ENCODE assay signal across 10 mouse cellular contexts in the genomic region with DNA sequence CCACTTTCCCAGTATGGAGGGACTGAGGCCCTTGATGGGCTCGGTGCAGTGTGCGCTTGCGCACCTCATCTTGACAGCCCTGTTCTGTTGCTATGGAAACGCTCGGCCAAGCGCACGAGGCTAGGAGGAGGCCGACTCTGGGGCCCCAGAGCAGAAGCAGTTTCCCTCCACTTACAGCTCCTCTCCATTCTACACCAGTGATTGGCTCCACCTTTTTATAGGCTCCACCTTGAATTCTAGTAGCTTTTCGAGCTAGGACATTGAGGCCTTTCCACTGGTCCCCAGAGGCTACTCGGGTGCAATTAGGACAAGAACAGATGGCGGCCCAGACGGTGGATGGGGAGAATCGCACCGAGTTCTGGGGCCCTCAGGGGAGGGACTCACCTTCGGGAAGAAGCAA. TPM values are rescaled to one million over a fixed set of nuclear protein-coding genes. Genes with fewer than 3 reads are reported as not detected.
DNase-seq lines count a peak whose midpoint lies in the region; ATAC-seq and TF ChIP-seq lines count a peak whose summit lies in the region.
"Had no signal": no experiment of that assay in that cellular context is flagged by ENCODE, and none has a peak within 500 bp of the region (broad histone marks: within the 10 kb centered on the region; RNA-seq: fewer than 3 reads in every experiment).

No protein-coding gene starts in this region.

- no peak for ATAC-seq in liver, embryonic 12.5 days
- peak; percentile 68 for ATAC-seq in hindbrain, postnatal 0 days
- ATAC-seq in neural tube, embryonic 14.5 days (ENCODE audit: low read depth) = peak; percentile 73

- DNase-seq in liver = no peak
- peak; percentile 75 to 76 for DNase-seq in cerebellum, postnatal 36 days
- DNase-seq in hindbrain, postnatal 0 days (ENCODE audit: low spot score) = peak; percentile 94
- DNase-seq in urinary bladder, postnatal 25 days (ENCODE audit: low spot score) = no peak
- DNase-seq in thymus, adult 2 months = no peak
- DNase-seq in adrenal gland, postnatal 4 days (ENCODE audit: low spot score in 2 of 2) = no peak

- 5% methylated on average over 15 of the region's 15 CpGs for WGBS in liver, embryonic 12.5 days (ENCODE audit: insufficient replicate concordance)
- WGBS in hindbrain, postnatal 0 days = 1% methylated on average over 15 of the region's 15 CpGs
- 1% methylated on average over 15 of the region's 15 CpGs for WGBS in neural tube, embryonic 14.5 days
- 4% methylated on average over 15 of the region's 15 CpGs for WGBS in thymus, adult 2 months

- no peak overlapping the region for H3K9ac ChIP-seq in liver, embryonic 12.5 days
- peak overlapping the region; percentile 95 for H3K9ac ChIP-seq in hindbrain, postnatal 0 days (replicated peaks; ENCODE audit: low read length)
- peak overlapping the region; percentile 99; the same call in 1 of the 2 replicates for H3K9ac ChIP-seq in neural tube, embryonic 14.5 days (replicated peaks; ENCODE audit: low read depth, low read length)

- H3K27ac ChIP-seq in liver, embryonic 12.5 days = no peak overlapping the region
- H3K27ac ChIP-seq in hindbrain, postnatal 0 days = peak overlapping the region; percentile 95; the same call in 1 of the 2 replicates
- H3K27ac ChIP-seq in neural tube, embryonic 14.5 days (ENCODE audit: low read depth, low read length) = peak overlapping the region; percentile 96; the same call in 1 of the 2 replicates
- no peak overlapping the region for H3K27ac ChIP-seq in thymus, adult 2 months (ENCODE audit: control insufficient read depth, insufficient read depth, low read length)

- H3K4me3 ChIP-seq in liver, embryonic 12.5 days = no peak overlapping the region
- peak overlapping the region; percentile 84 for H3K4me3 ChIP-seq in hindbrain, postnatal 0 days (ENCODE audit: low read length)
- peak overlapping the region; percentile 98 for H3K4me3 ChIP-seq in neural tube, embryonic 14.5 days (ENCODE audit: low read depth, low read length)
- H3K4me3 ChIP-seq in thymus, adult 2 months (ENCODE audit: control insufficient read depth, insufficient read depth, low read length) = no peak overlapping the region

- no peak for TF ChIP-seq CTCF in hindbrain, postnatal 0 days (IDR thresholded peaks at IDR 0.05; ENCODE audit: low read depth)
- TF ChIP-seq CTCF in thymus, adult 2 months (IDR thresholded peaks at IDR 0.05; ENCODE audit: borderline replicate concordance, control insufficient read depth, extremely low read depth, insufficient read depth, low read length, poor library complexity) = no peak

- H3K4me1 ChIP-seq in liver, embryonic 12.5 days = peaks cover 38% of the 10 kb centered on the region
- H3K4me1 ChIP-seq in hindbrain, postnatal 0 days (ENCODE audit: insufficient read depth, low read length) = peaks cover 22% of the 10 kb centered on the region
- H3K4me1 ChIP-seq in neural tube, embryonic 14.5 days (ENCODE audit: control insufficient read depth, insufficient read depth, low read length) = peaks cover 22% of the 10 kb centered on the region
- no peaks in the 10 kb centered on the region; the same call in 1 of the 2 replicates for H3K4me1 ChIP-seq in thymus, adult 2 months (replicated peaks; ENCODE audit: control insufficient read depth, insufficient read depth, low read length)

- H3K4me2 ChIP-seq in liver, embryonic 12.5 days = 0 out of 2 replicates have a peak overlapping the region, but pooled peaks have one; percentile 0
- peak overlapping the region; percentile 71 for H3K4me2 ChIP-seq in hindbrain, postnatal 0 days (ENCODE audit: low read depth, low read length)
- peak overlapping the region; percentile 97 for H3K4me2 ChIP-seq in neural tube, embryonic 14.5 days (ENCODE audit: low read depth, low read length)

- no peaks in the 10 kb centered on the region for H3K36me3 ChIP-seq in liver, embryonic 12.5 days
- peaks cover 7% of the 10 kb centered on the region; the same call in 1 of the 2 replicates for H3K36me3 ChIP-seq in hindbrain, postnatal 0 days (ENCODE audit: insufficient read depth, low read length)
- peaks cover 9% of the 10 kb centered on the region; the same call in 1 of the 2 replicates for H3K36me3 ChIP-seq in neural tube, embryonic 14.5 days (ENCODE audit: control insufficient read depth, insufficient read depth, low read length)
- no peaks in the 10 kb centered on the region for H3K36me3 ChIP-seq in thymus, adult 2 months (ENCODE audit: control insufficient read depth, insufficient read depth, low read length)

- H3K27me3 ChIP-seq in liver, embryonic 12.5 days (replicated peaks) = peaks cover 99% of the 10 kb centered on the region
- no peaks in the 10 kb centered on the region for H3K27me3 ChIP-seq in hindbrain, postnatal 0 days (ENCODE audit: insufficient read depth, low read length)
- H3K27me3 ChIP-seq in neural tube, embryonic 14.5 days (ENCODE audit: control insufficient read depth, insufficient read depth, low read length) = peaks cover 2% of the 10 kb centered on the region; the same call in 1 of the 2 replicates
- H3K27me3 ChIP-seq in thymus, adult 2 months (ENCODE audit: control insufficient read depth, insufficient read depth, low read length) = peaks cover 23% of the 10 kb centered on the region

- TF ChIP-seq POLR2A in thymus, adult 2 months (IDR thresholded peaks at IDR 0.05; ENCODE audit: control insufficient read depth, extremely low read depth, insufficient read depth, low read length, poor library complexity) = no peak

- H3K9me3 ChIP-seq in liver, embryonic 12.5 days (replicated peaks) = no peaks in the 10 kb centered on the region
- H3K9me3 ChIP-seq in hindbrain, postnatal 0 days (ENCODE audit: low read length) = no peaks in the 10 kb centered on the region
- H3K9me3 ChIP-seq in neural tube, embryonic 14.5 days (ENCODE audit: control insufficient read depth, low read length) = no peaks in the 10 kb centered on the region

RNA-seq across cellular contexts. Expression of gene Mast1, which starts 2.3 kb away (rescaled TPM):
- 0.18 TPM in 2 replicates for polyA plus RNA-seq in liver, embryonic 12.5 days (2016; fragmentation: Nextera tagmentation; extraction: Ambion mirVana)
- total RNA-seq in hindbrain, postnatal 0 days (2014; rRNA removed) = 70.9 and 83.0 TPM in 2 replicates
- 61.9 and 69.5 TPM in 2 replicates for polyA plus RNA-seq in hindbrain, postnatal 0 days (2015; fragmentation: Nextera tagmentation; extraction: Ambion mirVana)
- polyA plus RNA-seq in neural tube, embryonic 14.5 days (2014; fragmentation: Nextera tagmentation; extraction: Ambion mirVana) = 75.6 and 79.8 TPM in 2 replicates
- polyA plus RNA-seq in thymus, adult 2 months (2012; rRNA removed) = 0.35 and 0.36 TPM in 2 replicates
- total RNA-seq in adrenal gland, postnatal 4 days (2021) = 1 to 10 TPM; 8.3 to 8.5 TPM

RNA-seq across cellular contexts. Expression of gene Rtbdn, which starts 11.9 kb away (rescaled TPM):
- polyA plus RNA-seq in liver, embryonic 12.5 days (2016; fragmentation: Nextera tagmentation; extraction: Ambion mirVana) = 0.39 and 0.60 TPM in 2 replicates
- total RNA-seq in hindbrain, postnatal 0 days (2014; rRNA removed) = 5.8 and 11.6 TPM in 2 replicates
- polyA plus RNA-seq in hindbrain, postnatal 0 days (2015; fragmentation: Nextera tagmentation; extraction: Ambion mirVana) = 3.5 and 4.1 TPM in 2 replicates
- 1.3 and 3.5 TPM in 2 replicates for polyA plus RNA-seq in neural tube, embryonic 14.5 days (2014; fragmentation: Nextera tagmentation; extraction: Ambion mirVana)
- 0.13 and 0.17 TPM in 2 replicates for polyA plus RNA-seq in thymus, adult 2 months (2012; rRNA removed)
- total RNA-seq in adrenal gland, postnatal 4 days (2021) = under 1 TPM; 0.23 to 0.31 TPM

RNA-seq across cellular contexts. Expression of gene Dnase2a, which starts 26.5 kb away (rescaled TPM):
- 10.8 and 11.4 TPM in 2 replicates for polyA plus RNA-seq in liver, embryonic 12.5 days (2016; fragmentation: Nextera tagmentation; extraction: Ambion mirVana)
- total RNA-seq in hindbrain, postnatal 0 days (2014; rRNA removed) = 15.0 and 24.5 TPM in 2 replicates
- 8.6 and 8.8 TPM in 2 replicates for polyA plus RNA-seq in hindbrain, postnatal 0 days (2015; fragmentation: Nextera tagmentation; extraction: Ambion mirVana)
- polyA plus RNA-seq in neural tube, embryonic 14.5 days (2014; fragmentation: Nextera tagmentation; extraction: Ambion mirVana) = 5.0 and 5.3 TPM in 2 replicates
- 16.4 and 23.8 TPM in 2 replicates for polyA plus RNA-seq in thymus, adult 2 months (2012; rRNA removed)
- total RNA-seq in adrenal gland, postnatal 4 days (2021) = 10 to 100 TPM; 10.4 to 11.5 TPM

RNA-seq across cellular contexts. Expression of gene Klf1, which starts 33.1 kb away (rescaled TPM):
- 517 and 552 TPM in 2 replicates for polyA plus RNA-seq in liver, embryonic 12.5 days (2016; fragmentation: Nextera tagmentation; extraction: Ambion mirVana)
- 1.2 TPM in 1 of 2 replicates, not detected in the other for total RNA-seq in hindbrain, postnatal 0 days (2014; rRNA removed)
- 0.34 and 0.98 TPM in 2 replicates for polyA plus RNA-seq in hindbrain, postnatal 0 days (2015; fragmentation: Nextera tagmentation; extraction: Ambion mirVana)
- 0.44 and 0.80 TPM in 2 replicates for polyA plus RNA-seq in neural tube, embryonic 14.5 days (2014; fragmentation: Nextera tagmentation; extraction: Ambion mirVana)
- 0.13 and 0.23 TPM in 2 replicates for polyA plus RNA-seq in thymus, adult 2 months (2012; rRNA removed)
- 1 to 10 TPM; 2.7 to 6.8 TPM for total RNA-seq in adrenal gland, postnatal 4 days (2021)

RNA-seq across cellular contexts. Expression of gene Gm49661, which starts 34.4 kb away (rescaled TPM):
- 1.1 TPM in 1 of 2 replicates, not detected in the other for polyA plus RNA-seq in liver, embryonic 12.5 days (2016; fragmentation: Nextera tagmentation; extraction: Ambion mirVana)
- not detected in 2 replicates for total RNA-seq in hindbrain, postnatal 0 days (2014; rRNA removed)
- not detected in 2 replicates for polyA plus RNA-seq in hindbrain, postnatal 0 days (2015; fragmentation: Nextera tagmentation; extraction: Ambion mirVana)
- not detected in 2 replicates for polyA plus RNA-seq in neural tube, embryonic 14.5 days (2014; fragmentation: Nextera tagmentation; extraction: Ambion mirVana)
- 4.3 TPM in 1 of 2 replicates, not detected in the other for polyA plus RNA-seq in thymus, adult 2 months (2012; rRNA removed)
- not detected for total RNA-seq in adrenal gland, postnatal 4 days (2021)
- total RNA-seq: layer of hippocampus, adult 18-20 months had no signal
- polyA plus RNA-seq: stomach, embryonic 14.5 days had no signal

Comparison
In these comparisons a context has a peak if more than half of its experiments do, and no peak if none do; other contexts are left out.
1. H3K27ac ChIP-seq: peak in hindbrain, postnatal 0 days (single experiment) and neural tube, embryonic 14.5 days (single experiment); none in liver, embryonic 12.5 days (single experiment) and thymus, adult 2 months (single experiment).
2. H3K4me2 ChIP-seq: peak in every context shown above with its lines; median percentile 97 in neural tube, embryonic 14.5 days; 71 in hindbrain, postnatal 0 days; 0 in liver, embryonic 12.5 days.
3. H3K4me3 ChIP-seq: peak in hindbrain, postnatal 0 days (single experiment) and neural tube, embryonic 14.5 days (single experiment); none in liver, embryonic 12.5 days (single experiment) and thymus, adult 2 months (single experiment).
4. DNase-seq: peak in cerebellum, postnatal 36 days (2 of 2) and hindbrain, postnatal 0 days (single experiment); none in liver (single experiment), urinary bladder, postnatal 25 days (single experiment), thymus, adult 2 months (single experiment) and adrenal gland, postnatal 4 days (0 of 2).
5. RNA of gene Mast1, which starts 2.3 kb away (polyA plus RNA-seq): 75.6 to 79.8 TPM in neural tube, embryonic 14.5 days and 61.9 to 69.5 TPM in hindbrain, postnatal 0 days; 0.35 to 0.36 TPM in thymus, adult 2 months and 0.18 TPM in liver, embryonic 12.5 days; every median in the first group is over 10 times any median in the second.